Mouse (Mus musculus): ENCODE results near the gene Slc25a21. TPM values are rescaled to one million over a fixed set of nuclear protein-coding genes. Genes with fewer than 3 reads are reported as not detected.

Slc25a21 gene
- total RNA-seq, 2 experiments from 2014 or later, result 0.38 to 0.53 TPM

DNA sequence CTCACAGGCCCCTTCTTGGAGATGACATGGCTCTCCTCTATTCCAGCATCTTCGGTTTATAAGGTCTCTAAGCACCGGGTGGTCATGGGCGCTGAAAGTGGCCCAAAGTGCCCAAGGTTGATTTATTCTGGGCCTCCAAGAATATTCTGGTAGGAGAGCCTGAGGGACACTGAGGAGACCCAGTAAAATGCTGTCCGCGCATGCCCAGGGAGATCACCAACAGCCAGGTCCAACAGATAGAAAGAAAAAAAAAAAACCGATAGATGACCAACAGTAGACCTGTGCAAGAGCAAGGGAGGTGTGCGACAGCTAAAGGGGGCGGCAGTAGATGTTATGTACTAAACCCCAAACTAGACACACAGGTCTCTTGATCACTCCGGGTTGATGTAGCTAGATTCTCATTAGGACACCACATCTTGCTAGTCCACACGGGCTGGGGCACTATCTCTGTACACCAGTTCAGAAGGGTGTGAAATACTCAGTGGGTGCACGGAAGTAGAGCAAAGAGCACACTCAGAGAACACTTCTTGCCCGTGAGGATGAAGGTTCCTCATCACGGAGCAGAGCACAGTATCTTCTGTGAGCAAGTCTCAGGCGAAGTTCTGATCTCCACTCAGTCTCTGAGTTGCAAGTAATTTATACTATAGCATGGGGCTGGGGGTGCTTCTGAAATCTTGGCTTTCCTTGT lies 503.7 kb downstream of the Slc25a21 start:
- no peak for DNase-seq (ENCODE audit: low spot score in 2 of 2)

DNA sequence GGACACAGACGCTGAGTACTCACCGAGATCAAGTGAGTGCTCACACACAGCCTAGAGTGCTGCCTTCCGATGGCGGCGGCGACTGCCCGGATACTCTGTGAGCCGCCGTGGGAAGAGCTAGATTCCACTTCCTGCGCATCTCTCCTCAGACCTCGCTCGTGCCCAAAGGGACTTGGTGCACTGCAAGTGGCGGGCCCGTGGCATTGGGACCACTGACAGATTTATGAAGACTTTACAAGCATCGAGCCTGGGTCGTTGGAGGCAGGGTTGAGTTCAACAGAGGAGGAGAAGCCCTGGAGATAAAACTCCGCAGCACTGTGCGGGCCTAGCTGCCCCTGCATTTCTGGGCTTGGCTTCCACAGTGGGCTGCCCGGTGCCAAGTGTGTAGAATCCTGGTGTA lies 504.7 kb downstream of the Slc25a21 start:
- DNase-seq (ENCODE audit: low spot score in 2 of 2), result no peak

DNA sequence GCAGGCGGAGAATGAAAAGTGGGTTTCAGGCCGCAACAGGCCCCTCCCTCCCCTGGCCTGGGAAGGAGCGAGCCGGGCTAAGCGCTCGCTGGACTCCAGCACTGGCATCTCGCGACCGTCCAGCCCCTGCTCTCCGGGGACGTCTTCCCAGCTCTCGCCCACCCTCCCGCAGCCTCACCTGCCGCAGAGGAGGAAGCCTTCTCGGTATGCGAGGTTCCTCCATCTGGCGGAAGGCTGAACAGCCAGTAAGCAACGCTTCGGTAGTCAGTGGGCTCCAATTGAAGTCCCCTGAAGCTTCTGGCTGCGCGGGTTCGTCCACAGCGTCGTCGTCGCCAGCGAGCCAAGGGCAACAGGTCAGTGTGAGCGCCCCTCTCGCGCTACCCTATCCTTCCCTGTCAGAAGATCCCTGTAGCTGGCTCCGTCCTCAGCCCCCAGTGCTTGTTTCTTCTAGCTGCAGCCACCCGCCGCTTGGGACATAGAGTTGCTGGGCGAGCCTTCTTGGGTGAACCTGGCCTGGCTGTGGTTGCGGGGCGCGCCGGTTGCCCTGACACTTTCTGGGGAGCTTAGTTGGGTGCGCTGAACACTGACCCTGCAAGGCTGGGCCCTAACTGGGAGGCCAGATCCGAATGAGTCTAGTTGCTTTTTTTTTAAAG lies 505.7 kb downstream of the Slc25a21 start, which contains the start of gene Pax9:
Pax9 (plus strand) TSS at position 341 of the 653 bp plus-strand sequence.
- no peak for DNase-seq (ENCODE audit: low spot score in 2 of 2)

DNA sequence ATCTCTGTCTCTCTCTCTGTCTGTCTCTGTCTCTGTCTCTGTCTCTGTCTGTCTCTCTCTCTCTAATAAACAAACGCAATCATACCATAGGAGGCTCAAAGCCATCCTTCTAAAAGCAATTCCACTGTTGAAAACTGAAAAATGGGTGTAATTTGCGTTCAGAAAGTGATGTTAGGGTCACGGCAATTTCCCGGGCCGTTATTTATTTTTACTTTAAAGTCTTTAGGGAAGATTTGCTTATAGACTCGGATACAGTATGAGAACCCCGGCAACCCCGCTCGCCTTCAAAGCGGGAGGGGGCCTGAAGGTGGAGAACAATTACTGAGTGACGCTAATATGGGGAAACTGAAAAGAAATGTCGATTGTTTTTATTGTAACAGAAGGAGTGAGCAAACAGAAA lies 506.3 kb downstream of the Slc25a21 start:
- no peak for DNase-seq (ENCODE audit: low spot score in 2 of 2)

DNA sequence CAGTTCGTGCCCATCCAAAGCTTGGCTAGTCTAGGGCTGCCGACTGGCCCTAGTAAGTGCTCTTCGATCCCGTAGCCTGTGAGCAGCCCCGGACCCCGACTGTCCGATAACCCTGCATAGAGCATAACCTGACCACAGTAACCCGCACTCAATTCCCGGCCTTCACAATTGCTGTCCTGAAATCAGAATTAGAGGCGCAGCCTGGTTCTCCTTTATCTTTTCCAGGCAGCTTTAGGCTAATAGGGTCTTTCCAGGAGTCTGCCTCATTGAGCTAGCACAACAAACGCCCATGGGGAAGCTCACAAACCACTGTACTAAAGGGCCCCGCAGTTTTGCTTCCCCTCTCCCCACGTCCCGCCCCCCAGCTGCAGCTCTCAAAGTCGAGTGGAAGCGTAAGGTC lies 506.9 kb downstream of the Slc25a21 start:
- DNase-seq (ENCODE audit: low spot score in 2 of 2), result no peak

DNA sequence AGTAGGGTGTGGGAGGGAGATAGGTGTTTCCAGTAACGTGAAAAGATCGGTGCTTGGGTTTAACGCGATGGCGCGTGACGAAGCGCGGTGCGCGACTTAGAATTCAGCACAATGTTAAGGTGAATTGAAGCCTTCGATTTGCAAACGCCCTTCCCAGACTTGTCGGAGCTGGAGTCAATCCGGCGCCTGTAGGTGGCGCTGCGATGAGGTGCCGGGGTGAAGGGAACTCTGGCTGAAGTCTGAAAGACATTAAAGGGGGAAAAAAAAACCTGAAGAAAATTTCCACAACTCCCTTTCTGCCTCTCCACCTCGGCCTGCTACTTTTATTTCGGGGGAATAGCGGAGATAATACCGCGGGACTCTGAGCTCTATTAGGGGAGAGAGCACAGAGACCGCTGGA lies 507.5 kb downstream of the Slc25a21 start:
- DNase-seq (ENCODE audit: low spot score in 2 of 2), result no peak

DNA sequence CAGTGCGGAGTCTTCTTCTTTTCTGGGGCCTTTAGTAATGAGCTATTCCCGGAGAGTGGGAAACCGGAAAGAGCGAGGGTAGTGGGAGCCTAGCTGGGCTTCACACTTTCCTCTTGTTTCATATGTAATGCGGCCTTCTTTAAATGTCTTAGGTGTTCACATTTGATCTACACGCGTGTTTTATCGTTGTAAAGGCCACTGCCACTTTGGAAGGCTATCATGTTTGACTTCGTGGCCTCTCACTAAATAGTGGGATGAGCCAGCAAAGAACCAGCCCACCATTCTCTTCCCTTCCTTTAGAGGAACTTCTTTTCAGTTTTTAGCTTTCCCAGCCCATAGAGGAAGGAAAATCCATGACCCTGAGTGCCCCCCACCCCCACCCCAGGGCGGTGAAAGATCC lies 507.9 kb downstream of the Slc25a21 start:
- DNase-seq (ENCODE audit: low spot score in 2 of 2), result no peak

DNA sequence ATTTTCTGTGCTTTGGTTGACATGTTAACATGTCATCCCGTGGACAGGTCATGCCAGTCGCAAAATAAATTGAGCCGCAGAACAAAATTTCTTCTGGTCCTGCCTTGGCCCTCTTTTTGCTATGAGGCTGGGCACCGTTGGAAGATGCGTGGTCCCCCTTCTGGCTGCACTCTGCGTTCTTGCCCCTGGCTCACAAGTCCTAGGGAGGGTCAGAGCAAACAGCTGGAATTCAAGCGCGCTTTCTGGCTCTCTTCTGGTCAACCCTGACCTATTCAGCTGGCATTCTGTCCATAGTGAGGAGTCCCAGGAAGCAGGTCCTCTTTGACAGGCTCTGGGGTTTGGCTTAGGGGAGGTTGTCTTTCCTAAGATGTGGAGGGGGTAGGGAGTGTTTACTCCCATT lies 508.4 kb downstream of the Slc25a21 start:
- no peak for DNase-seq (ENCODE audit: low spot score in 2 of 2)

DNA sequence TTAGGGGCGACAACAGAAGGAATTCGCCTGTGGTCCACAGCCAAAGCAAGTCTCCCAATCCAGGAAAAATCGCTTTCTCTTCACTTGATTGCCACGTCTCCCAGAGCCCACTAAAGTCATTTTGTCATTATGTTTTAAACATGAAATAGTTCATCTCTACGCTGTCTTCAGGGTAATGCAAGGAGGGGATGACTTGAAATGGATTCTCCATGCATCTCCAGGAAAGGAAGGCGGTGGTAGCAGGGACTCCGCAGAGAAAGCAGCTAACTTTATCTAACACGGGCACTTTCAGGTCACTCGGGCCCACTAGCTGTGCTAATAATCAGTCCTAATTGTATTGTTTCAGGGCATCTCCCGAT lies 508.8 kb downstream of the Slc25a21 start:
- DNase-seq (ENCODE audit: low spot score in 2 of 2), result no peak

DNA sequence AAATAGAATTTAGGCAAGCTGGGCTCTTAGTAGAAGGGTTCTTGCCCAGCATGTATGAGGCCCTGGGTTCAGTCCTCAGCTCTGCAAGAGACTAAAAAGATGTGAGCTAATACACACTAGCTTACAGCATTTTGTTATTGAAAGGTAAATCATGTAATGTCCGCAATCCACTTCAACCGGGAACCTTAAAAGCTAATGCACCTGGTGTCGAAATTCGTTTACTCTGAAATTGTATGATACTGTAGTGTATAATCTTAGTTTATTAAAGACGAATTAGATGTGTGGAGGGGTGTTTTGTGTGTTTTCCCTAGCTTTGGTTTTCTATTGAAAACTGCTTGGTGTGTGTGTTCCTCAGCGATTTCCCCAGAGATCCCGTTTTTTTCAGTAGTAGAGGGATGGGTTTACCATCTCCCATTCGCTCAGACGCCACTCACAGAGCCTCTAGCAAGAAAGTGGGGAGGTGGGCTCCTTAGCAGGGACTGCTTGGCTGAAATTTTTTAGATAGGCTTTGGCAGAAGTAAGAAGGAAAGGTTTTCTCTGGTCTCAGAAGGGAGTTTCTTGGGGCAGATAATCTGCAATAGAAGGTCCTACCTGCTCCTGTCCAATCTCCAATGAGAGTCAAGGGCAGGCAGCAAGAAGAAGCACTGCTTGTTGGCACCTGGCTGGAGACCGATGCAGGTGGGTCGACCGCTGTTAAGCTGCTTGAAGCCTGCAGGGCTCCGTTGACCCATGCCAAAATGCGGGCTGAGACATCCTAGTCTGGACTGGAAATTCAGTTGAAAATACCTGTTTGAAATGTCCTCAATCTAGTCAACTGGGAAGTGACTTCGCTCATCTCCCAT lies 509.4 kb downstream of the Slc25a21 start:
- DNase-seq (ENCODE audit: low spot score in 2 of 2), result no peak

DNA sequence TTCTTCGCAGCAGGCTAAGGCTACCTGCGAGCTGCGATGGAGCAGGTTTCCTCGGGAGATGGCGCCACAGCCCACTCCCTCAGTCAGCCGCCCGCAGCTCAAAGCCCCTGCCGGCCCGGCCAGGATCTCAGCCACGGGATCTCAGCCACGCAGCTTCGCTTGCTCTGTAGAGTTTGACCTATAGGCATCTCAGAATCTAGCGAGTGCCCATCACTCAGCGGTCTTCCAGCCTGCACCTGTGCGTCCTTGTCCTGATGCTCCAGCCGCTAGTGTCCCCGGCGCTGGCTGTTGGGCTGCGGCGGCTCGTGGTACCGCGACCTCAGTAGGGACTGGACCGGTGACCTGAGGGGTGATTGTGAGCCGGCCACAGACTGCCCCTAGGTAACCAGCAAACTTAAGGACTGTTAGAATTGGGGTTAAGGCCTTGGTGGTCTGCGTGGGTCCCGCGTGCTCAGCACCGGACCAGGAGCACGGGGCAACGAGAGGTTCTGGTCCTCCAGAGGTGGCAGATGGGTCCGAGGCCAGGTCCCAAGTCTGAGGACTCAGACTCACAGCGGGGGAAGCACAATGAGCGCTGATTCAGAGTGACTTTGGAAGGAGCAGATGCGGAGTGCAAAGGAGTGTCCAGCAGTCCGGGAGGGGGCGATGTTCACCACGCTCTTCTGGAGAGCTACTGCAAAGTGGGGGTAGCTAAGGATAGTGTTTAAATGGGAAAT lies 516.0 kb downstream of the Slc25a21 start:
- DNase-seq (ENCODE audit: low spot score in 2 of 2), result no peak

DNA sequence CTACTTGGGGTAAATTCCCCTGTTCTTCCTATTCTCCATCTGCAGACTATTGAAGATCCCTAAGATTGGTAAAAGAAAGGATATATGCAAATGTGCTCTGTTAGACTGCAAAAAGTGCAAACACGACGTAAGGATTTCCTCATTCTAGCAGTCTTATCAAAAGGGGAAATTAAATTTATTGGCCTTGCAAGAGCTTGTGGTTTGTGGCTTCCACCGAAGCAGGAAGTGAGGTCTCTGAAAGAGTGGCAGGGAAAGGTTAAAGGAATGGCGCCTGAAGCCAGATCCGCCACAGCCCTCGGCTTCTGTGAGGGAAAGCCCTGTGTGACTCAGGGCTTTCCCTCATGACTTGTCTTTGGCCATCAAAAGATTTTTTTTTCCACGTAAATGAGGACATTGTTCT lies 519.7 kb downstream of the Slc25a21 start:
- no peak for DNase-seq (ENCODE audit: low spot score in 2 of 2)

DNA sequence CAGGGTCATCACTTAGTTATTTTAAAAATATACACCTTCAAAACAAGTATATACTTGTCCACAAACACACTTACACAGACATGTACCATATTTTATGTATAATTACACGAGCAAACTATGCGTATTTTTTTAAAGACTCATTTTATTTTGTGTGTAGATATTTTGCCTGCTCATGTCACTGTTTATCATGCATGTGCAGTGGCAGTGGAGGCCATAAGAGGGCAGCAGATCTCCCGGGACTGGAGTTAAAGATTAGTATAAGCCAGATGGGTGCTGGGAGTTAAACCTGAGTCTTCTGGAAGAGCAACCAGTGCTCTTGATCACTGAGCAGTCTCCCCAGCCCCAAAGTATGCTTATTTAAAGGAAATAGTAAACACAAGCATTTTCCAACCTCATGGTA lies 522.5 kb downstream of the Slc25a21 start:
- no peak for DNase-seq (ENCODE audit: low spot score in 2 of 2)

DNA sequence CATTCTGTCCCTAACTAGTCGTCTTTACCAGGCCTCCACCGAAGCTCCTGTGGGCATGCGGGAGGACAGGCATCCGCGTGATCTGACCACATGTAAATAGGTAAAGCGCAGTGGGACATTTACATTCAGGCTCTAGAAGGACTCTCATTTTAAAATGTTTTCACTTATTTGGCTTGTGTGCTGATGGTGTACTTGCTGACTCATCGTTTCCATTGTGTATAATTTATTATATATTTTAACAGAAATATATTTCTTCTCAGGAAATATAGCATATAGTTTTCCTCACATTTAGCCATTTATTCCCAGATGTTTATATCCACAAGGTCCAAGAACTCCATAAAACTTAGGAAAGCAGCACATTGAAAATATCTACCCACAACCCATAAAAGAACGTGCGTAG lies 526.5 kb downstream of the Slc25a21 start:
- no peak for DNase-seq (ENCODE audit: low spot score in 2 of 2)

DNA sequence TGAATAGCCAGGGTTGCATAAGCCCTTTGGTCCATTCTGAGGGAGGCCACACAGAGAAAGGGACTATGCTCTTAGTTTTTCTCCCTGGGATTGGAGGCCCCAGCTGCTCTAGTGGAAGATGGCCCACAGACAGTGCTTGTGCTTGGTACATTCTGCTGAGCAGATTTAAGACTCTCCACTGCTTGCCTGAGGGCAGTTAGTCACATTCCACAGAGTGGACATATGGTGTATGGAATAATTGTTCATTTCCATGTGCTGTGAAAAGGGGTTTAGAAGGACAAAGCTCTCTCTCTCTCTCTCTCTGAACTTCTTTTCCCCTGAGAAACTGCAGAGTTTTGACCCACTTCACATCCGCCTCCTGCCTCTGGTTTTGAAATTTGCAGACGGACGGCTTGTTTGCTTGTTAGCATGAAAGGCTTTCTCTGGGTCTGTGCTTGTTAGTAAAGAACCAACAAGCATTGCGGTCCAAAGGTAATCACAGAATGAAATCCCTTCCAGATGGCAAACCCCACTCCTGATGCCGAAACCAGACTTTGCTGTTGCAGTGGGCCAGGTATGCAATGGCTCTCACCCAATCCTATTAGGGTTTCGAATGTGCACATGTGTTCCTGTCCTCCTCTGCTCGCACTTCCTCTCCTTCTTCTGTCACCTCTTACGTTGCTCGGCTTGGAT lies 527.7 kb downstream of the Slc25a21 start:
- DNase-seq (ENCODE audit: low spot score in 2 of 2), result no peak

Other genes starting within 250 kb of the Slc25a21 start
- gene Prps1l3, start 32.9 kb upstream of the Slc25a21 start, total RNA-seq (2021), result 10 to 100 TPM; 14.3 to 15.2 TPM
- gene Mipol1, start 33.0 kb upstream of the Slc25a21 start, total RNA-seq (2021), result 1 to 10 TPM; 5.1 to 6.3 TPM